Mouse (Mus musculus) hindbrain, embryonic 15.5 days (tissue): ENCODE measurements around the gene Flt3. TPM values are rescaled to one million over a fixed set of nuclear protein-coding genes. Genes with fewer than 3 reads are reported as not detected.
A peak's percentile ranks its signal among the peaks of the same experiment; 100 is the strongest.

ENCODE experiments used
- ATAC-seq: fragments of 200-750 bp; cut with Nextera tagmentation; 2 replicates; pipeline ENCODE4 v1.8.0; 2017; ENCODE audit warnings: low read depth, moderate number of reproducible peaks, moderate TSS enrichment; ENCODE audit not compliant: low FRiP score
- H3K27ac ChIP-seq: fragments of 300-500 bp; sonication (generic); replicated peaks from 2 replicates; pipeline ENCODE4 v1.5.1; 2015; ENCODE audit warnings: mild to moderate bottlenecking, inconsistent platforms
- H3K27me3 ChIP-seq: fragments of 300-500 bp; sonication (generic); 2 replicates; pipeline ENCODE4 v1.6.1; 2015; ENCODE audit warnings: control low read depth, inconsistent platforms
- H3K36me3 ChIP-seq: fragments of 300-500 bp; sonication (generic); 2 replicates; pipeline ENCODE4 v1.6.1; 2015; ENCODE audit warnings: control low read depth, inconsistent platforms
- H3K4me1 ChIP-seq: fragments of 300-500 bp; sonication (generic); replicated peaks from 2 replicates; pipeline ENCODE4 v1.6.1; 2015; ENCODE audit warnings: control low read depth, inconsistent platforms
- H3K4me2 ChIP-seq: fragments of 300-500 bp; sonication (generic); 2 replicates; pipeline ENCODE4 v1.6.1; 2015; ENCODE audit warnings: moderate library complexity, mild to moderate bottlenecking, inconsistent platforms
- H3K4me3 ChIP-seq: fragments of 300-500 bp; sonication (generic); 2 replicates; pipeline ENCODE4 v1.5.1; 2015; ENCODE audit warnings: mild to moderate bottlenecking, inconsistent platforms
- H3K9ac ChIP-seq: fragments of 300-500 bp; sonication (generic); 2 replicates; pipeline ENCODE4 v1.6.1; 2015; ENCODE audit warnings: inconsistent platforms
- H3K9me3 ChIP-seq: fragments of 300-500 bp; sonication (generic); 2 replicates; pipeline ENCODE4 v1.6.1; 2016; ENCODE audit warnings: control low read depth, inconsistent platforms
- WGBS: fragments of 180-500 bp; shearing (Covaris S2); methylation state at CpG from one replicate; pipeline ENCODE4 v1.1.7; 2015; 5-methylcytosine and 5-hydroxymethylcytosine counted together
- polyA plus RNA-seq: library from polyadenylated mRNA; unstranded; fragments of >200 nt; fragmentation: Nextera tagmentation; extraction: Ambion mirVana; gene quantifications from 2 replicates; pipeline ENCODE4 v1.2.1, GENCODE M21; 2015

The Flt3 gene
- polyA plus RNA-seq, 1 experiment from 2014 or later, result 1.7 TPM

DNA sequence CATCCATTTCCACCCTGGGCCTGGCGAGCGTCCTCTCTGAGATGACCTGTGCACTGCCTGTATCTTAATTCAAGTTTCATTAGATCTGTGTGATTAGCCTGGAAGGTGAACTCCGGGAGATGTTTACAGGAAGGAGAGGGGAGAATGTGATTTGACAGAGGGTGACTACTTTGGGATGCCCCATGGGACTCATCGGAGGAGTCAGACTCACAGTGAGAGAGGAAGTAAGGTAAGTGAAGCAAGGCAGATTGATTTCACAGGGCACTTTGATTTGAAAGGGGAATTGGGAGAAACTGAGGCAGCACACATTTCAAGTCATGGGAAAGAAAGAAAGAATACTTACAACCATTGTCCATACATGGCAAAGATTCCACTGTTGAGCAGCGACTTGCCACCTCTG is 5.8 kb upstream of the Flt3 start:
- 79% methylated on average over 5 of the region's 5 CpGs for WGBS

DNA sequence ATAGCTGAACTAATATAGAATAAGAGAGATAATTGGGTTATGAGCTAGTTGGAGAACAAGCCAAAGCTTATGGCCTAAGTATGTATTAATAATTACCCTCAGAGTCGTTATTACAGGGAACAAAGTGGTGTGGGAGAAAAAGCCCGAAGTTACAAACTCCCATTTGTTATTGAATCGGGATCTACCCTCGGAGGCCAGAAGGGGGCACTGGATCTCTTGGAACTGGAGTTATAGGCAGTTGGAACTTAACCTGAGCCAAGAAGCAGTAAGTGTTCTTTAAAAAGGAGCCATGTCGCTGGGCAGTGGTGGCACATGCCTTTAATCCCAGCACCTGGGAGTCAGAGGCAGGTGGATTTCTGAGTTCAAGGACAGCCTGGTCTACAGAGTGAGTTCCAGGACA is 2.2 kb upstream of the Flt3 start:
- 22% methylated on average over 5 of the region's 5 CpGs for WGBS
- no peak overlapping the region for H3K4me3 ChIP-seq
- H3K4me2 ChIP-seq, result no peak overlapping the region
- H3K36me3 ChIP-seq, result no peaks in the 10 kb centered on the region
- H3K9ac ChIP-seq, result no peak overlapping the region
- H3K27me3 ChIP-seq, result peaks cover 40% of the 10 kb centered on the region
- peaks cover 17% of the 10 kb centered on the region for H3K4me1 ChIP-seq
- H3K27ac ChIP-seq, result no peak overlapping the region
- ATAC-seq, result no peak
- no peaks in the 10 kb centered on the region for H3K9me3 ChIP-seq

More for the DNA sequence above, 5.8 kb upstream of the Flt3 start:
- no peaks in the 10 kb centered on the region for H3K36me3 ChIP-seq
- peaks cover 14% of the 10 kb centered on the region for H3K27me3 ChIP-seq
- H3K27ac ChIP-seq, result no peak overlapping the region
- no peaks in the 10 kb centered on the region for H3K9me3 ChIP-seq
- ATAC-seq, result no peak
- H3K4me2 ChIP-seq, result no peak overlapping the region
- H3K4me3 ChIP-seq, result no peak overlapping the region
- H3K4me1 ChIP-seq, result peaks cover 2% of the 10 kb centered on the region
- H3K9ac ChIP-seq, result no peak overlapping the region

DNA sequence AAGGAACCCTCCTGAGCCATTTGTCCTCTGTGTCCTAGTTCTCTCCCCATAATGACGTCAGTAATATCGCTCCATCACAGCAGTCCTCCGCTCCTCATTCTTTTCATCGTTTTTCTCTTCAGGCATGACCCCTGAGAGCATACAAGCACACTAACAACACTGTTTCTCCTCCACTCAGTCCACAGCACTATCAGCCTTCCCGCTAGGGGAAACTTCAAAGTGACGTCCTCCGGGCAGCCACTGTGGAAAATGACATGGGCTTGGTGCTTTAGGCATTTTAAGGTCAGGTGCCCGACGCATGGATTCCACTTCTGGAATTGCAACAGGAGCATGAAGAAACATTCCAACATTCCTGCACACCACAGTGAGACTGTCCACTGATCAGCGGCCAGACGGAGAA is 735 bp upstream of the Flt3 start:
- Histone ChIP-seq H3K4me1 (peaks cover 17% of the 10 kb centered on the region), H3K27me3 (peaks cover 42% of the 10 kb centered on the region), H3K36me3 (no peaks in the 10 kb centered on the region), H3K9me3 (no peaks in the 10 kb centered on the region), H3K4me2 (peak overlapping the region; percentile 97), H3K27ac (no peak overlapping the region), H3K4me3 (peak overlapping the region; percentile 56), H3K9ac (0 out of 2 replicates have a peak overlapping the region, but pooled peaks have one; percentile 52)
- 28% methylated on average over 11 of the region's 11 CpGs for WGBS
- no peak for ATAC-seq

DNA sequence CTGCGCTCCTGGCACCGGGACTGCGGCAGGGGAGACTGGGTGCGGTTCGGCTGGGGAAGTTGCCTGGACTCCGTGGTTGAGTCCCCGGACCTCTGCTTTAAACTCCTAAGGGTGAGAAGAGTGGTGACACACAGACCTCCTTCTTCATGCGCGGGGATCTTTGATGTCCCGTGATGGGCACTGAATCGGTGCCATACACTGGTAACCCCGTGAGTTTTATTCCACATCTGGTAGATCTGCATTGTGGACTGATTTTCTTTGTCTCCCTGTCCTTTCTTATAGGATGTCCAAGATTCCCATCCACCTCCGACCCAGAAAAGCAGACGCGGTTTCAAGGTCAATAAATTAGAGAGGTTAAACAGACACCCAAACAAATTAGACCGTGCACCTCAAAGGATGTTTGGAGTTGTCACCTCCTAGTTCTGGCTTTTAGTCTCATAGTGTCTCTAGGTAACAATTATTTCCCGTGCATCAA is 253 bp upstream of the Flt3 start:
- Histone ChIP-seq H3K4me1 (peaks cover 17% of the 10 kb centered on the region), H3K4me3 (peak overlapping the region; percentile 56), H3K9me3 (no peaks in the 10 kb centered on the region), H3K4me2 (peak overlapping the region; percentile 97), H3K27me3 (peaks cover 42% of the 10 kb centered on the region), H3K9ac (peak overlapping the region; percentile 52), H3K36me3 (no peaks in the 10 kb centered on the region), H3K27ac (no peak overlapping the region)
- peak; percentile 45; the same call in 1 of the 2 replicates for ATAC-seq
- WGBS, result 2% methylated on average over 17 of the region's 17 CpGs

DNA sequence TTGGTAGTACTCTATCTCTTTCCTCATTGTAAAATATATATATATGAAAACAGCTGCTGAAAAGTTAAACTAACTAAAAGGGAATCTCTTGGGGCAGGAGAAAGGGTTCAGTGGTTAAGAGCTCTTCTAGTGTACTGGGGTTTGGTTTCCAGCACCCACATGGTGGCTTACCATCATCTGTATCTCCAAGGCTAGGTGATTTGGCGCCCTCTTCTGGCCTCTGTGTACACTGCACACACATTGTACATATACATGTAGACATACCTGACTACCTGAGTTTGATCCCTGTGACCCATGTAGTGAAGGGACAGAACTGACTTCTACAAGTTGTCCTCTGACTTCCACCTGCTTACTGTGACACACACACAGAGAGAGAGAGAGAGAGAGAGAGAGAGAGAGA is 5.2 kb downstream of the Flt3 start:
- H3K36me3 ChIP-seq, result no peaks in the 10 kb centered on the region
- H3K4me2 ChIP-seq, result no peak overlapping the region
- H3K9me3 ChIP-seq, result no peaks in the 10 kb centered on the region
- H3K27ac ChIP-seq, result no peak overlapping the region
- H3K9ac ChIP-seq, result no peak overlapping the region
- peaks cover 19% of the 10 kb centered on the region for H3K27me3 ChIP-seq
- no peak for ATAC-seq
- peaks cover 4% of the 10 kb centered on the region for H3K4me1 ChIP-seq
- WGBS, result 38% methylated on average over 1 of the region's 1 CpGs
- no peak overlapping the region for H3K4me3 ChIP-seq

DNA sequence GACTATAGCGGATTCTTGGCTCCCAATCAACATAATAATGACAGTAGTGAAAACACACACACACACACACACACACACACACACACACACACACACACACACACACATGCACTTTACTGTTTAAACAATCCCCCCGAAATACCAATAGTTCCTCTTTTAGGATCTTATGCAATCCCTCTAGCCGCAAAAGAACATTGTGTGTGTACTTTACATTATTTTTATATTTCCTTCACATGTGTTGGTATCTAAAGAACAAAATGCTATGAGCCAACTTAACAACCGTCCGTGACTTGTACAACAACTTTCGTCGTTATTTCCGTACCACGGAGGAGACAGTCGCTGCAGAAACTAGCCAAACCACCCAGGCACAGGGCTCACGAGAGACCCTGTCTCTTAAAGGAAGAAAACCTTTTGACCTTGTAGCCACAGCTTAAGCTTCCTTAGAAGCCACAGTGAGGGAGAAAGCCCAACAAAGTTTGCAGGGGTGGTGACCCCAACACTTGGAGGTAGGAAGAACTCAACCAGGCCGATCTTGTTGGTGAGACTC is 7.5 kb downstream of the Flt3 start:
- 89% methylated on average over 12 of the region's 12 CpGs for WGBS
- H3K27ac ChIP-seq, result no peak overlapping the region
- H3K9ac ChIP-seq, result no peak overlapping the region
- H3K36me3 ChIP-seq, result no peaks in the 10 kb centered on the region
- ATAC-seq, result no peak
- H3K4me2 ChIP-seq, result no peak overlapping the region
- H3K4me1 ChIP-seq, result no peaks in the 10 kb centered on the region
- no peaks in the 10 kb centered on the region for H3K9me3 ChIP-seq
- no peak overlapping the region for H3K4me3 ChIP-seq
- H3K27me3 ChIP-seq, result 0 out of 2 replicates have a peak, but pooled peaks cover 2% of the 10 kb centered on the region

DNA sequence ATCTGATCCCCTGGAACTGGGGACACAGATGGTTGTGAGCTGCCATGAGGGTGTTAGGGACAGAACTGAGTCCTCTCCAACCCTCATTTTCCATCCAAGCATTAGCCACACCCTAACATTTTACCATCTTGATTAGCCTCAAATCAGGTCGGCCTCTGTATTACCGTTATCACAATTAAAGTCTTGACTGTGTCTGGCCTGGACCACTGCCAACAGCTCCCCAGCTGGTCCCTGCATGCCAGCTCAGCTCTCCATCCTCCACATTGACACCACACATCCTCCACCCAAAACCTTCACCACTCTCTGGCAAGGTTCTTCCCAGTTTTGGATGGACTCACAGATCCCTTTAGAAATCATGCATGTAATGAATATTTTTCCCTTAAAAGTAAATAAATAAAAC is 9.5 kb downstream of the Flt3 start:
- 58% methylated on average over 2 of the region's 2 CpGs for WGBS
- no peaks in the 10 kb centered on the region for H3K27me3 ChIP-seq
- no peak overlapping the region for H3K27ac ChIP-seq
- H3K9me3 ChIP-seq, result no peaks in the 10 kb centered on the region
- no peaks in the 10 kb centered on the region for H3K36me3 ChIP-seq
- no peak overlapping the region for H3K4me3 ChIP-seq
- H3K4me1 ChIP-seq, result no peaks in the 10 kb centered on the region
- H3K9ac ChIP-seq, result no peak overlapping the region
- no peak for ATAC-seq
- H3K4me2 ChIP-seq, result no peak overlapping the region

DNA sequence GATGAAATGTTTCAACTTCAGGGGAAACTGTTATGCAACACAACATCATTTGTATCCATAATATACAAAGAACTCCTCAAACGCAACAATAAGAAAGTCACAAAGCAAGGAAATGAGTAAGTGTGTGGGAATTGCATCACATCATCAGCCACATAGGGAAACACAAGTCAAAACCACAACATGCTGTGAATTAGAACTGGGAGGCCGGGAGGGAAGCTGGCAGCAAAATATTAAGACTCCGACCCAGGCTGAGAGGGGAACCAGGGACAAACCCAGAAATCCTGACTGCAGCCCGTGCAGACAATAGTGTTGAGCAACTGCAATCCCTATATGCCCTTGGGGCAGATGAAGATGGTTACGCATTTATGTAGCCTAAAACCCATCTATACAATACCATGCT is 11.2 kb downstream of the Flt3 start:
- Histone ChIP-seq H3K27ac (no peak overlapping the region), H3K4me3 (no peak overlapping the region), H3K4me1 (no peaks in the 10 kb centered on the region), H3K4me2 (no peak overlapping the region), H3K27me3 (no peaks in the 10 kb centered on the region), H3K36me3 (no peaks in the 10 kb centered on the region), H3K9ac (no peak overlapping the region), H3K9me3 (no peaks in the 10 kb centered on the region)
- ATAC-seq, result no peak
- WGBS, result 86% methylated on average over 5 of the region's 5 CpGs

DNA sequence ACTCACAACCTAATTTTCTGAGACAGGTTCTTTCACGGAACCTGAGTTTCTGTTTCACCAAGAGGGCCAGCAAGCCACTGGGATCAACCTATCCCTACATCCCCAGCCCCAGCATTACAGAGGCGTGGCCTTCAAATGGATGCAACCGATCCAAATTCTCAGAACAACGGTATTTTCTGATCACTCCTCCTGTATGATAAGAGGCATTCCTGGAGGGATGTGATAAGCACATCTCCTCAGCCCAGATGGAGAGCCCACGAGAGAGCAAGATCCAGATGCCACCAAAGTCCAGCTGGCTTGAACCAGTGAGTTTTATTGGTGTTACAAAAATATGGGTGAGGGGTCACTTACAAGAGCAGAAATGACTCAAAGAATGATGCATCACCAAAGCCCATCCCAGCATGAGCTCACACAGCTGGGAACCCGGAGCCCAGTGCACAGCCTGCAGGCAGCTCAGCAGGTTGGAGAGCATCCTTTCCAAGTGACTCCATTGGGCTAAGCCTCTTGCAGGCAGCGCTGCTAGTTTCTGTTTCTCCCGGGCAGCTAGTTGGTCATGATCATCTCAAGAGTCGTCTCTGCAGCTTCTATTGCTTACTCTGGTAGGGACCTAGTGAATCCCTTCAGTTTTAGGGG is 11.8 kb downstream of the Flt3 start:
- Histone ChIP-seq H3K36me3 (no peaks in the 10 kb centered on the region), H3K4me3 (no peak overlapping the region), H3K9ac (no peak overlapping the region), H3K9me3 (no peaks in the 10 kb centered on the region), H3K27ac (no peak overlapping the region), H3K4me1 (no peaks in the 10 kb centered on the region), H3K4me2 (no peak overlapping the region), H3K27me3 (no peaks in the 10 kb centered on the region)
- no peak for ATAC-seq
- WGBS, result 86% methylated on average over 9 of the region's 9 CpGs

DNA sequence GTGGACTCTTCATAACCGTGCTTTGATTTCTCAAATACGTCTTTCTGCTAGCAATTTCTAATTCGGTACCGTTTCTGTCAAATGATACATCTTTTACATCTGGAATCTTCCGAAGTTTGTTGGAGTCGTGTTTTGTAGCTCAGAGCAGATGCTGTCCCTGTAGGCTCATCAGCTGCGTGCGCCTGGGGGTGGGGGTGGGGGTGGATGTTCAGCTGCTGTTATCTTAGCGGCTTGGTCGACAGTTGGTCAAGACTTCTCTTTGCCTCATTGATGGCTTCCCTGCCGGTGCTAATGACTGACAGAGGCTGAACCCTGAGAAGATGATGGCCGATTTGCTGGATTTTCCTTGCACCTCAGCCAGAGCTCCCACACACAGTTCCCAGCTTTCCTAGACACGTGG is 13.4 kb downstream of the Flt3 start:
- Histone ChIP-seq H3K27me3 (no peaks in the 10 kb centered on the region), H3K27ac (no peak overlapping the region), H3K9ac (no peak overlapping the region), H3K9me3 (no peaks in the 10 kb centered on the region), H3K4me3 (no peak overlapping the region), H3K36me3 (no peaks in the 10 kb centered on the region), H3K4me1 (no peaks in the 10 kb centered on the region), H3K4me2 (no peak overlapping the region)
- ATAC-seq, result no peak
- 83% methylated on average over 13 of the region's 13 CpGs for WGBS

DNA sequence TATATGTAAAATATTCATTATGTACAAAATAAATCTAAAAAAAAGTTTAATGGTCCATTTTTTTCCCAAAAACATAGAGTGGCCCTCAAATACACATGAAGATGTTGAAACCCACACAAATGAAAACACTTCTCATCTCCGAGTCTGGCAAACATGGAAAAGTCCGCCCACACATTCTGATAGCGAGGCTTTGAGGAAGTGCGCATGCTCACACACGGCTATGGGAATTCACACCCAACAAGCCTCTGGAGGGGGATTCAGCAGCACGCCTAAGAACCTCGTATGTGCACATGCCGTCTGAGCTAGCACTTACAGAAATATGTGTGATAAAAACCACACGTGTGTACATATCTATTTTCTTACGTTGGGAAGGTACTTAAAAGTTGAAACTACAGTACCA is 18.9 kb downstream of the Flt3 start:
- no peak overlapping the region for H3K4me3 ChIP-seq
- ATAC-seq, result no peak
- no peaks in the 10 kb centered on the region for H3K9me3 ChIP-seq
- H3K36me3 ChIP-seq, result no peaks in the 10 kb centered on the region
- 94% methylated on average over 10 of the region's 10 CpGs for WGBS
- no peak overlapping the region for H3K4me2 ChIP-seq
- no peaks in the 10 kb centered on the region for H3K4me1 ChIP-seq
- H3K9ac ChIP-seq, result no peak overlapping the region
- H3K27ac ChIP-seq, result no peak overlapping the region
- H3K27me3 ChIP-seq, result no peaks in the 10 kb centered on the region

DNA sequence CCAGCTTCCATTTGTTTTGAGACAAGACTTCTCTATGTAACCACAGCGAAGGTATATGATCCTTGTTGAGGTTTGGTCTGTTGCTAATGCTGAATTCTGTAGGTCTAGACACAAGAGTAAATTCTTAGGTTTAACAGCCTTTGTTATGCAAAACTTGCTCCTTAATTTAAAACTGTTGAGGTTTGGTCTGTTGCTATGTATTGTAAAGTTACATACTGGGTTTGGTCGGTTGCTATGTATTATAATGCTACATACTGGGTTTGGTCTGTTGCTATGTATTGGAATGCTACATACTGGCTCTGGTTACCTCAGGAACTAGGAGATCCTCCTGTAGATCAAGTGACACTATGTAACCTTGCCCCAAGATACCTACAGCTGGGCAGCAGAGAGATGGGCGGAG is 20.8 kb downstream of the Flt3 start:
- WGBS, result 88% methylated on average over 3 of the region's 3 CpGs
- no peak overlapping the region for H3K4me2 ChIP-seq
- H3K9me3 ChIP-seq, result no peaks in the 10 kb centered on the region
- no peaks in the 10 kb centered on the region for H3K4me1 ChIP-seq
- ATAC-seq, result no peak
- no peaks in the 10 kb centered on the region for H3K27me3 ChIP-seq
- no peak overlapping the region for H3K4me3 ChIP-seq
- H3K27ac ChIP-seq, result no peak overlapping the region
- H3K36me3 ChIP-seq, result no peaks in the 10 kb centered on the region
- H3K9ac ChIP-seq, result no peak overlapping the region

DNA sequence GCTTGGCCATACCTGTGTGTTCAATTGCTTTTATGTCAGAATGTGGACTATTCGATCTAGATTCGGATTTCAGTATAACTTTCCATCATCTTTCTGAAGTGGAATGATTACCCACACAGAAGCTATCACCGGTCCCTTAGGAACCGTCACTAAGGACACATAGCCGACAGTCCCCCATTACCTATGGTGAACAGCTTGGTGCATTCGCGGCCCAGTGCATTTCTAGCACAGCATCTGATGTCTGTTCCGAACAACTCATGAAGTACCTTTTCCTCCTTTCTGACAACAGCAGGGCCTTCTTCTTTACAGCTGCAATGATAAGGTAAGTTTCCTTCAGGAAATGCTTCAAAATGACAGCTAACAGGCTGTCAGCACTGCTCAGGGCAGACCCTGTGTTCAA is 30.0 kb downstream of the Flt3 start:
- 79% methylated on average over 8 of the region's 8 CpGs for WGBS
- Histone ChIP-seq H3K4me2 (no peak overlapping the region), H3K9ac (no peak overlapping the region), H3K4me1 (no peaks in the 10 kb centered on the region), H3K36me3 (no peaks in the 10 kb centered on the region), H3K27ac (no peak overlapping the region), H3K4me3 (no peak overlapping the region), H3K9me3 (no peaks in the 10 kb centered on the region), H3K27me3 (no peaks in the 10 kb centered on the region)
- ATAC-seq, result no peak
